Mouse (Mus musculus) hindbrain, embryonic 15.5 days (tissue): ENCODE measurements around the gene Fbrsl1. TPM values are rescaled to one million over a fixed set of nuclear protein-coding genes. Genes with fewer than 3 reads are reported as not detected.

Experiments used
- ATAC-seq: fragments of 200-750 bp; cut with Nextera tagmentation; 2 replicates; pipeline ENCODE4 v1.8.0; 2017; ENCODE audit warnings: low read depth, moderate number of reproducible peaks, moderate TSS enrichment; ENCODE audit not compliant: low FRiP score
- H3K27ac ChIP-seq: fragments of 300-500 bp; sonication (generic); replicated peaks from 2 replicates; pipeline ENCODE4 v1.5.1; 2015; ENCODE audit warnings: mild to moderate bottlenecking, inconsistent platforms
- H3K27me3 ChIP-seq: fragments of 300-500 bp; sonication (generic); 2 replicates; pipeline ENCODE4 v1.6.1; 2015; ENCODE audit warnings: control low read depth, inconsistent platforms
- H3K36me3 ChIP-seq: fragments of 300-500 bp; sonication (generic); 2 replicates; pipeline ENCODE4 v1.6.1; 2015; ENCODE audit warnings: control low read depth, inconsistent platforms
- H3K4me1 ChIP-seq: fragments of 300-500 bp; sonication (generic); replicated peaks from 2 replicates; pipeline ENCODE4 v1.6.1; 2015; ENCODE audit warnings: control low read depth, inconsistent platforms
- H3K4me2 ChIP-seq: fragments of 300-500 bp; sonication (generic); 2 replicates; pipeline ENCODE4 v1.6.1; 2015; ENCODE audit warnings: moderate library complexity, mild to moderate bottlenecking, inconsistent platforms
- H3K4me3 ChIP-seq: fragments of 300-500 bp; sonication (generic); 2 replicates; pipeline ENCODE4 v1.5.1; 2015; ENCODE audit warnings: mild to moderate bottlenecking, inconsistent platforms
- H3K9ac ChIP-seq: fragments of 300-500 bp; sonication (generic); 2 replicates; pipeline ENCODE4 v1.6.1; 2015; ENCODE audit warnings: inconsistent platforms
- H3K9me3 ChIP-seq: fragments of 300-500 bp; sonication (generic); 2 replicates; pipeline ENCODE4 v1.6.1; 2016; ENCODE audit warnings: control low read depth, inconsistent platforms
- WGBS: fragments of 180-500 bp; shearing (Covaris S2); methylation state at CpG from one replicate; pipeline ENCODE4 v1.1.7; 2015; 5-methylcytosine and 5-hydroxymethylcytosine counted together
- polyA plus RNA-seq: library from polyadenylated mRNA; unstranded; fragments of >200 nt; fragmentation: Nextera tagmentation; extraction: Ambion mirVana; gene quantifications from 2 replicates; pipeline ENCODE4 v1.2.1, GENCODE M21; 2015

Gene Fbrsl1
- polyA plus RNA-seq, 1 experiment from 2014 or later: 25.1 TPM

- Histone ChIP-seq H3K4me1 (peaks cover 14% of the 10 kb centered on the region), H3K9ac (no peak overlapping the region), H3K4me2 (no peak overlapping the region), H3K27ac (no peak overlapping the region), H3K27me3 (peaks cover 23% of the 10 kb centered on the region), H3K9me3 (no peaks in the 10 kb centered on the region), H3K4me3 (no peak overlapping the region), H3K36me3 (no peaks in the 10 kb centered on the region)
- ATAC-seq: no peak
- 83% methylated on average over 4 of the region's 4 CpGs for WGBS
Measured at GRCm38 (mm10) chr5:110345553-110345952, 102.8 kb downstream of the Fbrsl1 start.

- H3K4me3 ChIP-seq: no peak within 1 kb of the TSS
- no peak within 1 kb of the TSS for H3K9ac ChIP-seq
- peaks cover 14% of the 10 kb centered on the region for H3K4me1 ChIP-seq
- H3K4me2 ChIP-seq: no peak within 1 kb of the TSS; the same call in 1 of the 2 replicates
- WGBS: 84% methylated on average over 4 of the region's 4 CpGs
- no peaks in the 10 kb centered on the region for H3K9me3 ChIP-seq
- no peak for ATAC-seq
- H3K27me3 ChIP-seq: peaks cover 23% of the 10 kb centered on the region
- no peak within 1 kb of the TSS for H3K27ac ChIP-seq
- no peaks in the 10 kb centered on the region for H3K36me3 ChIP-seq
Measured at GRCm38 (mm10) chr5:110344524-110344923, 103.8 kb downstream of the Fbrsl1 start, which contains the start of gene Lrcol1. TSS of gene Lrcol1 (plus strand) at chr5:110344730.

GRCm38 (mm10) chr5:110342648-110343284, 105.5 kb downstream of the Fbrsl1 start, which contains the start of gene P2rx2:
TSS of gene P2rx2 (minus strand) at chr5:110343212.
- Histone ChIP-seq H3K36me3 (no peaks in the 10 kb centered on the region), H3K4me3 (peak within 1 kb of the TSS; percentile 48), H3K9ac (peak within 1 kb of the TSS; percentile 47), H3K27me3 (peaks cover 23% of the 10 kb centered on the region), H3K27ac (no peak within 1 kb of the TSS), H3K4me1 (peaks cover 14% of the 10 kb centered on the region), H3K9me3 (no peaks in the 10 kb centered on the region), H3K4me2 (peak within 1 kb of the TSS; percentile 87)
- WGBS: under 1% methylated on average over 43 of the region's 43 CpGs
- peak; percentile 69 for ATAC-seq

GRCm38 (mm10) chr5:110338792-110339191, 109.5 kb downstream of the Fbrsl1 start:
- Histone ChIP-seq H3K4me2 (no peak overlapping the region), H3K9ac (no peak overlapping the region), H3K9me3 (no peaks in the 10 kb centered on the region), H3K4me3 (no peak overlapping the region), H3K36me3 (0 out of 2 replicates have a peak, but pooled peaks cover 3% of the 10 kb centered on the region), H3K4me1 (peaks cover 14% of the 10 kb centered on the region), H3K27ac (no peak overlapping the region), H3K27me3 (peaks cover 15% of the 10 kb centered on the region)
- 87% methylated on average over 2 of the region's 2 CpGs for WGBS
- no peak for ATAC-seq

- WGBS: 97% methylated on average over 3 of the region's 3 CpGs
Measured at GRCm38 (mm10) chr5:110330508-110330907, 117.8 kb downstream of the Fbrsl1 start.

GRCm38 (mm10) chr5:110313127-110313526, 135.2 kb downstream of the Fbrsl1 start:
- WGBS: 96% methylated on average over 3 of the region's 3 CpGs
- Histone ChIP-seq H3K4me1 (no peaks in the 10 kb centered on the region), H3K27me3 (no peaks in the 10 kb centered on the region), H3K36me3 (peaks cover 10% of the 10 kb centered on the region), H3K27ac (no peak overlapping the region), H3K9me3 (no peaks in the 10 kb centered on the region), H3K9ac (no peak overlapping the region), H3K4me3 (no peak overlapping the region), H3K4me2 (no peak overlapping the region)
- no peak for ATAC-seq

More at GRCm38 (mm10) chr5:110330508-110330907, 117.8 kb downstream of the Fbrsl1 start:
- no peak overlapping the region for H3K27ac ChIP-seq
- no peak overlapping the region for H3K4me2 ChIP-seq
- no peak for ATAC-seq
- no peaks in the 10 kb centered on the region for H3K9me3 ChIP-seq
- no peaks in the 10 kb centered on the region for H3K4me1 ChIP-seq
- H3K4me3 ChIP-seq: no peak overlapping the region
- H3K36me3 ChIP-seq: 0 out of 2 replicates have a peak, but pooled peaks cover 12% of the 10 kb centered on the region
- H3K27me3 ChIP-seq: no peaks in the 10 kb centered on the region
- no peak overlapping the region for H3K9ac ChIP-seq

Other genes with a start within 250 kb of the Fbrsl1 start
- gene Ankle2, start 217.5 kb downstream of the Fbrsl1 start, polyA plus RNA-seq: 20.5 and 24.1 TPM in 2 replicates
- 91.4 and 97.9 TPM in 2 replicates for gene Pgam5, start 178.6 kb downstream of the Fbrsl1 start, polyA plus RNA-seq
- 11.9 TPM in 2 replicates for gene Pxmp2, start 162.3 kb downstream of the Fbrsl1 start, polyA plus RNA-seq
- 8.3 and 10.1 TPM in 2 replicates for gene Pole, start 162.2 kb downstream of the Fbrsl1 start, polyA plus RNA-seq
- 10.2 and 10.7 TPM in 2 replicates for gene P2rx2, start 105.3 kb downstream of the Fbrsl1 start, polyA plus RNA-seq
- gene Lrcol1, start 103.8 kb downstream of the Fbrsl1 start, polyA plus RNA-seq: not detected in 2 replicates
- gene Galnt9, start 95.9 kb upstream of the Fbrsl1 start, polyA plus RNA-seq: 23.9 and 26.4 TPM in 2 replicates
- gene Noc4l, start 204.9 kb upstream of the Fbrsl1 start, polyA plus RNA-seq: 42.7 and 46.1 TPM in 2 replicates
- gene Ddx51, start 204.9 kb upstream of the Fbrsl1 start, polyA plus RNA-seq: 18.7 and 19.3 TPM in 2 replicates